Mouse (Mus musculus): ENCODE measurements around the gene Ckm. TPM values are rescaled to one million over a fixed set of nuclear protein-coding genes. Genes with fewer than 3 reads are reported as not detected.

Ckm gene
- polyA plus RNA-seq, 1 experiment from 2014 or later, result 25.2 TPM

- Histone ChIP-seq H3K27ac (ENCODE audit: low read depth, low read length) (peak overlapping the region; percentile 66; the same call in 1 of the 2 replicates), H3K27me3 (replicated peaks; ENCODE audit: control insufficient read depth, insufficient read depth, low read length) (no peaks in the 10 kb centered on the region), H3K9ac (ENCODE audit: low read depth, low read length) (peak overlapping the region; percentile 94), H3K4me1 (replicated peaks; ENCODE audit: control insufficient read depth, insufficient read depth, low read length) (no peaks in the 10 kb centered on the region), H3K9me3 (ENCODE audit: control insufficient read depth) (no peaks in the 10 kb centered on the region), H3K4me2 (replicated peaks; ENCODE audit: low read depth) (peak overlapping the region; percentile 95), H3K36me3 (ENCODE audit: control insufficient read depth, insufficient read depth) (no peaks in the 10 kb centered on the region; the same call in 1 of the 2 replicates), H3K4me3 (ENCODE audit: low read depth, low read length) (peak overlapping the region; percentile 92)
- WGBS, result 11% methylated on average over 14 of the region's 14 CpGs
- no peak for TF ChIP-seq CTCF (IDR thresholded peaks at IDR 0.05; ENCODE audit: low read depth)
- ATAC-seq, result peak; percentile 4
Observed at GRCm38 (mm10) chr7:19457414-19458071, 53.0 kb downstream of the Ckm start.

GRCm38 (mm10) chr7:19458072-19458486 is 53.5 kb downstream of the Ckm start:
- Histone ChIP-seq H3K4me3 (ENCODE audit: low read depth, low read length) (peak overlapping the region; percentile 92), H3K4me2 (replicated peaks; ENCODE audit: low read depth) (peak overlapping the region; percentile 95), H3K9ac (ENCODE audit: low read depth, low read length) (peak overlapping the region; percentile 94), H3K9me3 (ENCODE audit: control insufficient read depth) (no peaks in the 10 kb centered on the region), H3K36me3 (ENCODE audit: control insufficient read depth, insufficient read depth) (no peaks in the 10 kb centered on the region; the same call in 1 of the 2 replicates), H3K4me1 (replicated peaks; ENCODE audit: control insufficient read depth, insufficient read depth, low read length) (no peaks in the 10 kb centered on the region), H3K27me3 (replicated peaks; ENCODE audit: control insufficient read depth, insufficient read depth, low read length) (no peaks in the 10 kb centered on the region), H3K27ac (ENCODE audit: low read depth, low read length) (peak overlapping the region; percentile 66; the same call in 1 of the 2 replicates)
- under 1% methylated on average over 27 of the region's 31 CpGs for WGBS
- TF ChIP-seq CTCF (IDR thresholded peaks at IDR 0.05; ENCODE audit: low read depth), result peak; percentile 66
- ATAC-seq, result peak; percentile 55

GRCm38 (mm10) chr7:19458591-19459111 is 54.1 kb downstream of the Ckm start, which contains the start of gene Mark4:
TSS of gene Mark4 (minus strand) at chr7:19458821.
- no peaks in the 10 kb centered on the region; the same call in 1 of the 2 replicates for H3K36me3 ChIP-seq (ENCODE audit: control insufficient read depth, insufficient read depth)
- H3K4me2 ChIP-seq (replicated peaks; ENCODE audit: low read depth), result peak within 1 kb of the TSS; percentile 95
- WGBS, result 1% methylated on average over 34 of the region's 42 CpGs
- H3K4me3 ChIP-seq (ENCODE audit: low read depth, low read length), result peak within 1 kb of the TSS; percentile 92
- peak; percentile 79 for ATAC-seq
- TF ChIP-seq CTCF (IDR thresholded peaks at IDR 0.05; ENCODE audit: low read depth), result peak; percentile 11; the same call in 1 of the 2 replicates
- H3K9ac ChIP-seq (ENCODE audit: low read depth, low read length), result peak within 1 kb of the TSS; percentile 94
- no peaks in the 10 kb centered on the region for H3K4me1 ChIP-seq (replicated peaks; ENCODE audit: control insufficient read depth, insufficient read depth, low read length)
- peak within 1 kb of the TSS; percentile 66; the same call in 1 of the 2 replicates for H3K27ac ChIP-seq (ENCODE audit: low read depth, low read length)
- H3K27me3 ChIP-seq (replicated peaks; ENCODE audit: control insufficient read depth, insufficient read depth, low read length), result no peaks in the 10 kb centered on the region
- H3K9me3 ChIP-seq (ENCODE audit: control insufficient read depth), result no peaks in the 10 kb centered on the region

- Histone ChIP-seq H3K27me3 (replicated peaks; ENCODE audit: control insufficient read depth, insufficient read depth, low read length) (no peaks in the 10 kb centered on the region), H3K4me2 (replicated peaks; ENCODE audit: low read depth) (peak overlapping the region; percentile 95), H3K27ac (ENCODE audit: low read depth, low read length) (no peak overlapping the region), H3K36me3 (ENCODE audit: control insufficient read depth, insufficient read depth) (no peaks in the 10 kb centered on the region; the same call in 1 of the 2 replicates), H3K4me1 (replicated peaks; ENCODE audit: control insufficient read depth, insufficient read depth, low read length) (no peaks in the 10 kb centered on the region), H3K9me3 (ENCODE audit: control insufficient read depth) (no peaks in the 10 kb centered on the region), H3K4me3 (ENCODE audit: low read depth, low read length) (peak overlapping the region; percentile 92), H3K9ac (ENCODE audit: low read depth, low read length) (peak overlapping the region; percentile 94)
- peak; percentile 24; the same call in 1 of the 2 replicates for ATAC-seq
- TF ChIP-seq CTCF (IDR thresholded peaks at IDR 0.05; ENCODE audit: low read depth), result no peak
- WGBS, result 27% methylated on average over 6 of the region's 6 CpGs
Observed at GRCm38 (mm10) chr7:19459144-19459870, 54.7 kb downstream of the Ckm start.

GRCm38 (mm10) chr7:19460500-19460899 is 55.9 kb downstream of the Ckm start:
- no peak for TF ChIP-seq CTCF (IDR thresholded peaks at IDR 0.05; ENCODE audit: low read depth)
- ATAC-seq, result no peak
- H3K9me3 ChIP-seq (ENCODE audit: control insufficient read depth), result no peaks in the 10 kb centered on the region
- WGBS, result 37% methylated on average over 1 of the region's 1 CpGs
- H3K27me3 ChIP-seq (replicated peaks; ENCODE audit: control insufficient read depth, insufficient read depth, low read length), result no peaks in the 10 kb centered on the region
- H3K4me3 ChIP-seq (ENCODE audit: low read depth, low read length), result no peak overlapping the region
- no peaks in the 10 kb centered on the region; the same call in 1 of the 2 replicates for H3K36me3 ChIP-seq (ENCODE audit: control insufficient read depth, insufficient read depth)
- no peak overlapping the region for H3K4me2 ChIP-seq (replicated peaks; ENCODE audit: low read depth)
- H3K9ac ChIP-seq (ENCODE audit: low read depth, low read length), result no peak overlapping the region
- no peak overlapping the region for H3K27ac ChIP-seq (ENCODE audit: low read depth, low read length)
- no peaks in the 10 kb centered on the region for H3K4me1 ChIP-seq (replicated peaks; ENCODE audit: control insufficient read depth, insufficient read depth, low read length)

GRCm38 (mm10) chr7:19461488-19461887 is 56.9 kb downstream of the Ckm start:
- no peaks in the 10 kb centered on the region for H3K4me1 ChIP-seq (replicated peaks; ENCODE audit: control insufficient read depth, insufficient read depth, low read length)
- H3K9me3 ChIP-seq (ENCODE audit: control insufficient read depth), result no peaks in the 10 kb centered on the region
- no peak overlapping the region for H3K27ac ChIP-seq (ENCODE audit: low read depth, low read length)
- H3K4me3 ChIP-seq (ENCODE audit: low read depth, low read length), result no peak overlapping the region
- H3K36me3 ChIP-seq (ENCODE audit: control insufficient read depth, insufficient read depth), result no peaks in the 10 kb centered on the region
- H3K9ac ChIP-seq (ENCODE audit: low read depth, low read length), result no peak overlapping the region
- no peak for ATAC-seq
- no peak overlapping the region for H3K4me2 ChIP-seq (replicated peaks; ENCODE audit: low read depth)
- 10% methylated on average over 6 of the region's 6 CpGs for WGBS
- no peaks in the 10 kb centered on the region; the same call in 1 of the 2 replicates for H3K27me3 ChIP-seq (replicated peaks; ENCODE audit: control insufficient read depth, insufficient read depth, low read length)
- peak; percentile 89 for TF ChIP-seq CTCF (IDR thresholded peaks at IDR 0.05; ENCODE audit: low read depth)
